Mouse (Mus musculus) gastrocnemius, postnatal 25 days (tissue): ENCODE measurements around the gene Selenoi. TPM values are rescaled to one million over a fixed set of nuclear protein-coding genes. Genes with fewer than 3 reads are reported as not detected.
A peak's percentile ranks its signal among the peaks of the same experiment; 100 is the strongest.
"Not testable (repeated sequence)": the region's sequence is repeated elsewhere in the genome, so short reads cannot be mapped to it uniquely, and the experiment has no call there.

Source experiments
- DNase-seq: peaks from one replicate; pipeline ENCODE4 v3.0.0; 2022
- long read RNA-seq, 2 experiments: library from polyadenylated mRNA; stranded (forward); transcript quantifications; one replicate each; pipeline ENCODE4 v2.0.0; 2021
- total RNA-seq, 2 experiments: library from RNA; stranded (reverse); gene quantifications; 1 replicate in 1 of 2; 2 replicates in 1 of 2; pipeline ENCODE4 v1.2.3; 2021

Selenoi gene
- 10 to 100 TPM; 10.3 to 13.0 TPM for total RNA-seq
- long read RNA-seq, experiment 1, result 0 reads
- long read RNA-seq, experiment 2, full-length matches to known transcripts, result 2 of 2 reads
- long read RNA-seq, experiment 2, partial matches to known transcripts, result 0 of 2 reads
- long read RNA-seq, experiment 2, other reads (novel, unspliced or antisense), result 0 of 2 reads

DNA sequence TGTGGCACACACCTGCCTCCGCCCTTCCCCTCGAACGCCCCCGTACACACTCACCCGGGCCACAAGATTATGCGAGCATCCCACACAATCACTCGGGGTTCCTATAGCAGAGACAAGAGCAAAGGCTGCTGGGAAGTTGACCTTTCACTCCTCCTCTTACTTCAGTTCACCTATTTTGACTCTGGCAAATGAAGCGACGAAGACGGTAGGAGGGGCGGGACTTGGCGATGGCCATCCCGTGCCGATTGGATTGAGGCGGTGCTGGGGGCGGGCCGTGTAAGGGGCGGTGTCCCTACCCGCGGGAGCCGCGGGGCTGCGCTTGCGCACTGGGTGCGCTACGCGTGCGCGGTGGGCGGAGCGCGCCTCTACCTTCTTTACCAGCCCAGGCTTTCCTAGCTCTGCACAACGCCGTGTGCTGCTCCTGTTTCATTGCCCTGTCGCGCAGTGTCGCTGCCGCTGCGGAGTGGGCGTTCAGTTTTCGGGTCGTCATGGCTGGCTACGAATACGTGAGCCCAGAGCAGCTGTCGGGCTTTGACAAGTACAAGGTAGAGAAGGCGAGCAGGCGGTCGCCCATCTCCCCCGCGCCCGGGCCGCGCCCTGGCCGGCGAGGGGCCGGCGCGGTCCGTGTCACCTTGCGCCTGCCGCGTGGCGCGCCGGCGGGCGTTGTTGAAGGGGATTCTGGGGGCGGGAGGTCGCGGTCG, at the start of gene Selenoi:
Gene Selenoi, plus strand, starts transcription at position 311 of the 701 bp plus-strand sequence.
- DNase-seq, result peak; percentile 99

DNA sequence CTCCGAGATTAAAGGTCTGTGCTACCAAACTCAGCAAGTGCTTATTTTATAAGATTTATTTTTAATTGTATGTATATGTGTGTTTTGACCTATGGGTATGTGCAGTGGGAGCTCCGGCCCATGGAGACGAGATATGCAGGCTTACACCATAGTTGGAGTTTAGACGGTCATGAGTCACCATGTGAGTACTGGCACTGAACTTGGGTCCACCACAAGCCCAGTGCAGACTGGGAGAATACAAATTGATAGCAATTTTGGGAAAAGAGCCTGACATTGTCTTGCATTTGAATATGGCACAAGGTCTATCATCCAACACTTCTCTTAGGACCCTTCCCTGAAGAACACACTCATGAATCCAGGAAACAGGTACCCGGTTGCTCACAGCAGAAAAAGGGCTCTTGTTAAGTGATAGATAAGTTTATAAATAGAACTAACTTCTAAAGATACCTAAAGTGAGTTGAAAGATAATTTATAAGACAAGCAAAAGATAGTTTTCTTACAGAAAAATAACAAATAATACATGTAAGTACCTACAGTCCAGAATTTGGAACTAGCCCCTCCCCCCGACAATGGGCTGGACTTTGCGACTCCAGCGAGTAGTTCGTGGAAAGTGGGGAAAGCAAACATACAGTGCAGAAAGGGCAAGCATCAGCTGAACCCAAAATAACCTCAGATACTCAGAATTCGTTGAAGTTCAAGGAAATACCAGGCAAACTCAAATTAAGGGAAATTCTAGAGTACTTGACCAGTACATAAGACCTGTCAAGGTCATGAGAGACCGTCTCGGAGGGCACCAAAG, 44.5 kb upstream of the Selenoi start:
- no peak for DNase-seq

DNA sequence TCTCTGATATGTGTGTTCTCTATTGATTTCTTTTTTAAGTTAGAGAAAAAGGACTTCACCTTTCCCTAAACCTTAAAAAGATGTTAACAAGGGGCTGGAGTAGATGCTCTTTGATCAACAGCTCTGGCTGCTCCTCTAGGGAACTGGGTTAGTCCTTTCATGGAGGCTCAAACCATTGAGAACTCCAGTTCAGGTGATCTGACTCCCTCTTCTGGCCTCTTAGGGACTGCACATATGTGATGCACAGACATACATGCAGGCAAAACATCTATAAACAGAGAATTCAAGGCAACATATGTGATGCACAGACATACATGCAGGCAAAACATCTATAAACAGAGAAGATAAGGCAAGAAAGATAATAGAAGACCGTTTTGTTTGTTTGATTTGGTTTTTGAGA, 39.9 kb upstream of the Selenoi start:
- no peak for DNase-seq

DNA sequence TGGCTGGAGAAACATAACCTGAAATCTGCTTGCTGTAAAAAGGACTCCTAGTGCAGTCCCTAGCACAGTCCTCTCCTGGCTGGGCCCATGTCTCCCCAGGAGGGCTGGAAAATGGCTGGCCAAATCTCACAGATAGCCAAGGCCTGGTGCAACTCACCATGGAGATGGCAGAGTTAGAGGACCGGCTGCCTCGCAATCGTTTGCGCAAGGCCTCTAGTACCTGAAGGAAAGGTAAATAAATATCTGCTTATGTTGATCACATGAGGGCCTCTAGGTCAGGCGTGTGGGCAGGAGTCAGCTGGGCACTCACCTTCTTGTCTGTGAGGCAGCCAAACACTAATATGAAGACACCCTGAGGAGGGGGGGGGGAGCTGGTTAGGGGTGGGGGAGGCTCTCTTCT, 37.0 kb upstream of the Selenoi start:
- DNase-seq, result no peak

DNA sequence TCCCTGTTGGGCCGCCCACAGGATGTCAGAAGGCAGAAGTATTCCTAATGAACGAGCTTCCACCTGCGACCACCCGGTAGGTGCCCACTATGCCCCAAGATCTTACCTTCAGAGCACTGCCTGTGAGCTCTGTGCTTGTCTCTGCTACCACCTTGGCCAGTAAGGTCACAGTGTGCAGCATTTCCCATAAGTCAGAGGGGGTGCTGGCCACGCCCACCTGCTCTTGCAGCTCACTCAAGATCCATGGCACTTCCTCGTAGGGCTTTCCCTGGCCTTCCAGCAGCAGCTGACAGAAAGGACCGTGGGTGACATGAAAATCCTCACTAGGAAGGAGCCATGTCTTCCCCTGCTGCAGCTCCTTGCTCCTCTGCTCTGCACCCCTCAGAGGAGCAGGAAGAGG, 34.1 kb upstream of the Selenoi start:
- no peak for DNase-seq

DNA sequence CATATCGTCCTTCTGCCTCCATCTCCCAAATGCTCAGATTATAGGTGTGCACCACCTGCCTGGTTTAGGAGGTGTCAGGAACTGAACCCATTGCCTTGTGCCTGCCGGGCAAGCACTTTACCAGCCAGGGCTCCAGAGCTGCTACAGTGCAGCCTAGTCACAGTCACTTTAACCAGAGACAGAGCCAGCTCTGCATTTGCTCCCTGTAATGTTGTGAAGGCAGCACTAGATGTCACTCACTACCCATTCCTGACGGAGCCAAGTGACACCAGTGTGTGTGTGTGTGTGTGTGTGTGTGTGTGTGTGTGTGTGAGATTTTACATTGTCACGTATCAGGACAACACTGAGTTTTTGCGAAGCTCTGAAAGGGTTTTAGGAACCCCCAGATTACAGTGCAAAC, 30.9 kb upstream of the Selenoi start:
- no peak for DNase-seq

DNA sequence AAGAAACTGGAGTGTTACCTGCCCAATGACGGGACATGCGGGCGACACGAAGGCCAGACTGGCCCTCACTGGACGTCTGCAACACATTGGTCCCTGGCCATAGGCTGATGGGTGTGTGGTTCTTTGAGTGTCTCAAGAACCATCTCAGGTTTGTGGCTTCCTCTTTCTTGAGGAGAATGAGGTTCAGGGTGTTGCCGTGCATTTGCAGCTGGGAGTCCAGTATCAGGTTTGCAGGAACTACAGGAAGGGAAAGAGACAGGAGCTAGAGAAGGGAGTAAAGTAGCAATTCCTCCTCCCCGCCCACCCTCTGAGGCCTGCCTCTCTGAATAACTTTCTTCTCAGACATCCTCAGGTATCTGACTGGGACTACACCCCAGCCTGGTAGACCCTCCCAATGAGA, 30.2 kb upstream of the Selenoi start:
- DNase-seq, result no peak

DNA sequence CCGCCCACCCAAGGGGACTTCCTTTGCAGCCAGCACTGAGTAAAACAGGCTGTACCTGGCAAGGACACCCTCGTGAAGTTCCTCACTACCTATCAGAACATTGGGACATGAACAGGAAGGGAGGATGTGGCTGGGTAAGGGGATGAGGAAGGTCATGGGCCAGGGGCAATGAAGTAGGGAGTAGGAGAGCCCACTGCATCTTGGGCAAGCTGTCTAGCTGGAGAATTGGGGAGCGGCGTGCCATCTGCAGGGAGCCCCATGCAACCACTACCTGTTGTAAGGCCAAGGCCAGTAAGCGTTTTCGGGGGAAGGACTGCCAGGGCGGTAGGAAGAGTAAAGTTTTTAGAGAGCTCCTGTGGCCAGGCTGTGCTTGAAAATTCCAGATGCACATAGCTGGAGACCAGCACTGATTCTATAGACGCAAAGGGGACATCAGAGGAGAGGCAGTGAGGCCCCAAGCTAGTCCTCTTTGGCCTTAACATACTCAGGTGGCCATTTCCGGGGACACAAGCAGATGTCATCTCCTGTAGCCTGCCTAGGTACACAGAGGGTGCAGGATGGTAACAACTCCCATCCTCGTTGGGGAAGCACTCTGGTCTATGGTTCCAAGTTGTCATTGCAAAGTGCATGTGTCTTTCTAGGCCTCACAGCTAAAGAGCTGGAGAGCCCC, 29.0 kb upstream of the Selenoi start:
- DNase-seq, result no peak

DNA sequence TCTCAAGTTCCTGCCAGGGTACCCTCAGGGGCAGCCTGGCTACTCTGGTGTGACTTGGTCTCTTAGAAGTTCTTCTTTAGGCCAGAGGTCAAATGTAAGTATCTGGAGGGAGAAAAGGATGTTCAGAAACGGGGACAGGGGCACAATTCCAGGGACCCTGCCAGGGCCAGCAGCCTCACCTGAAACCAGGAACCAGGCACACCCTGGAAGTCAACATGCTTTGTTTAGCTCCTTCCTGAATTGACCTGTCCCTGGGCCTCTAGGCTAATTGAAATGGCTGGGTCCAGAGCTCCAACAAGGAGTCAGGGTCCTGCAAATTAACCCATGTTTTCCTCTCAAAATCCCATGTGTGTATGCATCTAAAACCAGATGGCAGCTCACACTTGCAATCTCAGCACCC, 27.9 kb upstream of the Selenoi start:
- no peak for DNase-seq

DNA sequence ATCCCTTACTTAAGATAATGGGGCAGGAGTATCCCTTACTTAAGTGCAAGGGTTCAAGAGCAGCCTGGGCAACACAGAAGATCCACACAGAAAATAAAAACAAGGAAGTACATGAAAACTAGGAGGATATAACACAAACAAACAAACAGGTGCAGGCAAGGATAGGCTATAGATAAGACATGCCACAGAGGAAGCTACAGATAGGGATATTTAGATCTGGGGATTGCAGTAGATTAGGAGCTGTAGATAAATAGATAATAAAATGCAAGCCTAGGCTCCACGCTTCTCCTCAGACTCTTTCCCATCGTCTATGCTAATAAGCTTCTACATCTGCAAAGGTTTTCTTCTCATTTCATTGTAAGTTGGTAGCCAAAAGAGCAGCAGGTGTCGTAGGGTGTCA, 27.3 kb upstream of the Selenoi start:
- DNase-seq, result no peak

DNA sequence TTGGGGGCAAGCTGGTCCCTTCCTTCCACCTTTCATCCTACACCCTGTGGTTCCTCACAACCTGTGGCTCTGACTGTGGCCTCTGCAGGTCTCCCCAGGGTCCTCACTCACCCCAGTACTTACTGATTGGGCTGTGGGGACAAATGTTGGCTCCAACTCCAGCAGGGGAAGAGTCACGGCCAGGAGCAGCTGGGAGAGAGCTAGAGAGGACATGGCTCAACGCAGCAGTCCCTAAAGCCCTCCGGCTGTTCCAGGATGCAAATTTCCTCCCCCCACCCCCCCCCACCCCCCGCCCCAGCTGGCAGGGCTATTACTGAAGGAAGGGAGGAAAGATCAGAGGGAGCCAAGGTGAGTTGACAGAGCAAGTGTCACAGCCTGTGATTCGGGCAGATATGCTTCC, 26.9 kb upstream of the Selenoi start, which contains the start of gene Adgrf3:
Gene Adgrf3, minus strand, starts transcription at position 230 of the 400 bp plus-strand sequence.
- DNase-seq, result no peak

DNA sequence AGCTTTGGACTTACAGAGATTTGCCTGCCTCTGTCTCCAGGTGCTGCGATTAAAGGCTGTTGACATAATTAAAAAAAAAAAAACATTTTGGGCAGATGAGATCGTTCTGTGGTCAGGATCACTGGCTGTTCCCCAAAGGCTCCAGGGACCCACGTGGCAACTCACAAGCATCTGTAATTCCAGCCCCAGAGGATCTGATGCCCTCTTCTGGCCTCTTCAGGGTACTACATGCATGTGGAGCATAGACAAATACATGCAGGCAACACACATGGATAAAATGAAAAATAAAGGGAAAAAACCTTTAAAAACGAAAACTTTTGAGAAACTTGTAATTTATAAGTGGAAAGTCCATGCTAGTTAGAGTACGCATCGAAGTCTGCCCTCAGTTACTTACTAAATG, 25.1 kb upstream of the Selenoi start:
- no peak for DNase-seq

DNA sequence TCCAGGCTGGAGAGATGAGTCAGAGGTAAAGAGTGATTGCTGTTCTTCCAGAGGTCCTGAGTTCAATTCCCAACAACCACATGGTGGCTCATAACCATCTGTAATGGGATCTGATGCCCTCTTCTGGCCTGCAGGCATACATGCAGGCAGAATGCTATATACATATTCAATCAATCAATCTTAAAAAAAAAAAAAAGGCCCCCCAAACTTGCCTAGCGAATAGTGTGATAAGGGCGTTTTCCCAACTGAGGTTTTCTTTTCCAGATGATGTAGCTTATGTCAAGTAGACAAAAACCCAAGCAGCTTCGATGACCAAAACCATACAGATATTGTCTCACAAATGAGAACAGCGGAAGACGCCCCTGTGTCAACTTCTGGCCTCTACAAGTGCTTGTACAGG, 21.6 kb upstream of the Selenoi start:
- DNase-seq, result not testable (repeated sequence)

DNA sequence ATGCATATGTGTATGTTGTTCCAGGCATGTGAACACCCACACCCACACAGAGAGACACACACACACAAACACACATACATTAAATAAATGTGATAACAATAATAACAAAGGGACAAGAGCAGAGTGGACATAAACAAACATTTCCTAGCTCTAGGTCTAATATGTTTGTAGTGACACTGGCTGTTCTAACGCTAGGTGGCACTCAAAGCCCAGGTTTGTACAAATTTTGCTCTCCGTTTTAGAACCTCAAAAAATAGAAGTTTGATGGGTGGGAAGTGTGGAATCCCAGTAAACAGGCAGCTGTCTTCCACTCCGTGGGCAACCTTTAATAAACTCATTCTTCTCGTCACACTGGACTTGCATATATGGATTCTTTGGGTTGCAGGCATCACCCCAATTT, 17.5 kb upstream of the Selenoi start:
- DNase-seq, result no peak

DNA sequence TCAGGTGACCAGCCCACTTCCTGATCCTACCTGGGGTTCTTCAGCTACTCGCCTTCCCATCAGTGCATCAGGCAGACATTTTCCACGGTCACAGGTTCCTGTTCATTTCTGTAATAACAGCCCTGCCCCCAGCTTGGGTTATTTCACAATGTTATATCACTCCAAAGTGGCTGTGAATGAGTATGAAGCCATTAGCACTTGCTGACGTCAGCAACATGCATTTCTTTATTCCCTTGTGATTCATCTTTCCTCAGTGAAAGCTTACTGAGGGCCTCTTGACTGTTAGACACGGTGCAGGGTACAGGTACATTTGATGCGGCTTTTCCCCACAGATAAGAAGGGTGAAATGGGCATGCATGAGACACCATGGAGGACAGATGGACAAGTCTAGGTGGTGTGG, 16.4 kb upstream of the Selenoi start:
- no peak for DNase-seq

DNA sequence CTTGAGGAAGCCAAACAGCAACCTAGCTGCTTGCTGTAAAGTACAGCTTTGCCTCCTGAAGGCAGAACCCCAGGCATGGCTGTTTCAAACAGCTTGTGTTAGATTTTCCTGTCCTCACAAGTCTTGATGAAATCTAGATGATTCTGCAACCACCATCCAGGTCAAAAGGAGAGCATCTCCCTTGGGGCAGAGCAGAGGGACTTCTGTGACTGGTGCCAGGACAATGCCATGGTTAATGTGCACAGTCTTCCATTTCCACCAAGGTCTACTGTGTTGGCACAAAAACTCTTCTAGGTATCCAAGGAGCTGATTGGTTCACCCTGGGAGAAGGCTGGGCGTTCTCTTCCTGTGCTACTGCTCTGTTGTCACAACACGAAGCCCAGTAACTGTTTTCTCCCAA, 12.7 kb upstream of the Selenoi start:
- DNase-seq, result no peak

DNA sequence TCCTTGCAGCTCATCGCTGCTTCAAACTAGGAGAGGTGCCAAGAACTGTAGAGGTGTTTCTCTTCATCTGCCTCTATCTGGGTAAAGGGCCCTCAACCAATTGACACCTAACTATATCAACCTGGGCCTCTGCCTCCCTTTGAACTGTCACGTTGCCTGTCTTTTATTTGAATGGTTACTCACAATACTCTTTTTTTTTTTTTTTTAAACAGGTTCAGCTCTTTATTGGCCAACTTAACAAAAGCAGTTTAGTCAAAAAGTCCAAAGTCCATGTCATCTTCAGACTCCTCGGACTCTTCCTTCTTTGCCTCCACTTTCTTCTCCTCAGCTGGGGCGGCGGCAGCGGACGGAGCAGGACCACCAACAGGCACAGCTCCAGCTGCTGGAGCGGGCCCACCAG, 11.7 kb upstream of the Selenoi start:
- DNase-seq, result no peak

DNA sequence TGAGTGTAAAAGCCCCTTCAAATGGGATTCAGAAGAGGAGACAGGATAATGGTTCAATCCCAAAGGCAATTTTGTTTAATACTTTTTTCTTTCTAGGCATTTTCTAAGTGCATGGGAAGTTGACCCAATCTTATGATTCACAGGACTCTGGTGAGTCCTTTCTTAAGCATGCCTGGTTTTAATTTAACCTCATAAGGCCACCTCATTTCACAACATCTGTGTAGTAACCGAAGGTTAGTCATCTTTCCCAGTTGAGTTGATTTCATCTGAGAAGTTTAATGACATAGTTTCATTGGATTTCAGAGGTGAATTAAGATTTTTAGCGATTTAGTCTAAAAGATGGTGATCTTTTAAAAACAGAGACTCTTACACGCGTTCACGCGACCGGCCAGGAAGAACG, 9.7 kb upstream of the Selenoi start:
- no peak for DNase-seq

DNA sequence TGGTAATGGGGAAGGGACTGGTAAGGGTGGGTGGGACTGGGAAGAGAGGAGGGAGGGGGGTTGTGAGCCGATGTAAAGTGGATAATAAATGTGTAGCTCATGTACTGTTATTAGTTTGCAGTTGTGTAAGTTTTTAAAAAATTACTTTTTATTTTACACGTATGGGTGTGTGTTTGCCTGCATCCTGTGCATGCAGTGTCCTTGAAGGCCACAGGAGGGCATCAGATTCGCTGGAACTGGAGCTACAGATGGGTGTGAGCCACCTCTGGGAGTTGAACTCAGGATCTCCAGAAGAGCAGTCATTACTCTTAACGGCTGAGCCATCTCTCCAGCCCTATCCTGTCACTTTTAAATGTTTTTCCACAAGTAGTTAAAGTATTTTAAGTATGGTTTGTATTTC, 1.5 kb upstream of the Selenoi start:
- DNase-seq, result no peak

DNA sequence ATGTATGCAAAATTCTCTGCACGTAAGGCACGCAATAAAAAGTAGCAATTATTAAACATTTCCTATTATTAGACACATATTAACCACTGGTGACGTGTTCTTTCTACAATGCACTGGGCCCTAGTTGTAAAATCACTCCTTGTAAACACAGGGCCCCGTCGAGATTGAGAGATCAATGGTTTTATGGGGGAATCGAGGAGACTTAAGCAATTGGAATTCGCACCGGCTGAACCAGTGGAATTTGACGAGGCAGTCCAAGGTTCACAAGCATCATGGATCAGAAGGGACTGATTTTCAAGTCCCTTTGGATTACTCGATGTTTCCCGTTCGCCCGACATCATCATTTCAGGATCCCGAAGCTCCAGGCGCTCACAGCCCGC, 500 bp upstream of the Selenoi start:
- DNase-seq, result no peak

DNA sequence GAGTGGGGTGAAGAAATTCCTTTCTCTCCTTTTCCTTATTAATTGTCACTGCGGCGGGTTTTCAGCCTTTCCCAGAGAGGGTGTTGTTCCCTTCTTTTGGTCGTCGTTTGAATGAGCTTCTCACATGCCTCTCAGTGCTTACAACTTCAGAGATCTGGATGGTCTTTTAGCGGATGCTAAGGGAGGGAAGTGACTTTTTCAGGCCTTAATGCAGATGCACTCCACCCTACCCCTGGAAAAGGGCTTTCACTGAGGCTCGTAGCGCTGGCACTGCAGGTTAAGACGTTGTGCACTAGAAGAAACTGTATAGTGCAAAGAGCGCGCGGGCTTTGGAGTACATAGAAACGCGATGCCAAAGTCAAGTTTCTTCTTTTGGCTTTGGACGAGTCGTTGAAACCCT, 661 bp downstream of the Selenoi start:
- no peak for DNase-seq

DNA sequence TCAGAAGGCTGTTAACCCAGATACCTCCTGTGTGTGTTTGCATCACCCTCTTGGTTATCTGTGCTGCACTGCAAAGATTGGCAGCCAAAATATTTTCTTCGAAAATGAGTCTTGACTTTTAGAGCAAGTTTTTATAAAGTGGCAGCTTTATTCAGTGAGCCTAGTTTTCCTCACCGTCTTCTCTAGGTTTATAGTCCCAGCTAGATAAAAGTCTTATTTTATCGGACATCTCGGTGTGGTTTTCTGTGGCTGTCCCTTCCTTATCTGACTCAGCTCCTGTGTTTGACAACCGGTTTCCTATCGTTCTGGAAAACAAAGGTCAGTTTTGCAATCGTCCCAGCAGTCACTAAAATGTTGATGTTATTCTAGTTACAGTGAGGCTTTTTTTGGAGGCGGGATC, 1.6 kb downstream of the Selenoi start:
- no peak for DNase-seq

DNA sequence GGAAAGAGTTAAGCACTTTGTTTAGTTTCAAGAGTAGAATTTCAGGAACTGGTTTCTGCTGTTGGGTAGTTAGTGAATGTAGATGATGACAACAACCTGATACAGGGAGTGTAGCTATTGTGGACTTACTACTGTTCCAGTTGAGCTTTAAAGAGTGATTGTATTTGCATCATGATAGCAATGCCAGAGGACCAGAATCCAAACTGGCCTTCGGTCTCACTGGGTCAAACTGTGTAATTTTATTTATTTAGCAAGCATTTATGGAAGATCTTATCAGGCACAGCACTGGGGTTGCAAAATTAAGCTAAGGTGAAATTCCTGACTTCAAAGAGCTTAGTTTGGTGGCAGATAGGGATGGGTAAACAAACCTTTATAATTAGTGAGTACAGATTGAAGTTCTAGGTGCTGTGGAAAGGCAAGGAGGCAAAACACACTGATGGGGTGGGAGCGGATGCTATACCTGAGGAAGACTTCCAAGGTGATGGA, 3.3 kb downstream of the Selenoi start:
- no peak for DNase-seq
